ENCODE assay signal across 14 mouse cellular contexts in the genomic region with DNA sequence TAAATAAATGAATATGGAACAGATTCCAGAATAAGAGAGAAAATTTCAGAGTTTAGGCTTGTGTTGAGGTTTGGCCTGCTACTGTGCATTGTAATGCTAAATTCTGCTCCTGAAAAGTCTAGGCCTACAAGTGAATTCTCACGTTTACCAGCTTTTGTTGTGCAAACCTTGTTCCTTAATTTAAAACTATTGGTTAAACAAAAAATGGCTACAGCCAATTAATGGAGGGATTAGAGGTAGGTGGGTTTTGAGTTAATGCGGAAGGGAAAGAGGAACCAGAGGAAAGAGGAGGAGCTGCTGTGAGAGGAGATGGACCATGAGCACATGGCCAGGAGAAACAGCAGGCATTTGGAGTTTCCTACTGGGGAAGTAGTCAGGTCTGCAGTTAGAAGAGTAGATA.
"Had no signal": no experiment of that assay in that cellular context is flagged by ENCODE, and none has a peak within 500 bp of the region (broad histone marks: within the 10 kb centered on the region; RNA-seq: fewer than 3 reads in every experiment).

No protein-coding gene starts in this region.

- H3K9me3 ChIP-seq: limb, embryonic 12.5 days; liver, embryonic 15.5 days; midbrain, embryonic 13.5 days had no signal

- H3K36me3 ChIP-seq: limb, embryonic 12.5 days; liver, embryonic 15.5 days; midbrain, embryonic 13.5 days had no signal

- H3K4me2 ChIP-seq: limb, embryonic 12.5 days; liver, embryonic 15.5 days; lung, embryonic 14.5 days; midbrain, embryonic 13.5 days had no signal

- H3K27ac ChIP-seq: limb, embryonic 12.5 days; liver, embryonic 15.5 days; macrophage; midbrain, embryonic 13.5 days; stomach, postnatal 0 days had no signal

- DNase-seq: kidney, adult 8-10 months; kidney, postnatal 36 days; layer of hippocampus, adult 9-11 months; liver; lung, embryonic 14.5 days; lung, postnatal 14 days; right cerebral cortex, adult 18-20 months; right cerebral cortex, postnatal 25 days had no signal

- H3K4me1 ChIP-seq: limb, embryonic 12.5 days; liver, embryonic 15.5 days; midbrain, embryonic 13.5 days had no signal

- ATAC-seq: intestine, postnatal 0 days; midbrain, embryonic 13.5 days had no signal

- H3K4me3 ChIP-seq: limb, embryonic 12.5 days; liver, embryonic 15.5 days; midbrain, embryonic 13.5 days had no signal

- H3K27me3 ChIP-seq: limb, embryonic 12.5 days; liver, embryonic 15.5 days had no signal

- H3K9ac ChIP-seq: limb, embryonic 12.5 days; liver, embryonic 15.5 days; lung, embryonic 14.5 days; midbrain, embryonic 13.5 days had no signal
